Mouse (Mus musculus): ENCODE measurements around the gene Gm16451. TPM values are rescaled to one million over a fixed set of nuclear protein-coding genes. Genes with fewer than 3 reads are reported as not detected.

Gene Gm16451
- not detected in 2 replicates for polyA plus RNA-seq (2012; rRNA removed)

GRCm38 (mm10) chr7:22118145-22118544, at the start of gene Gm16451:
Gene Gm16451, minus strand, starts transcription at chr7:22118245.

DNA sequence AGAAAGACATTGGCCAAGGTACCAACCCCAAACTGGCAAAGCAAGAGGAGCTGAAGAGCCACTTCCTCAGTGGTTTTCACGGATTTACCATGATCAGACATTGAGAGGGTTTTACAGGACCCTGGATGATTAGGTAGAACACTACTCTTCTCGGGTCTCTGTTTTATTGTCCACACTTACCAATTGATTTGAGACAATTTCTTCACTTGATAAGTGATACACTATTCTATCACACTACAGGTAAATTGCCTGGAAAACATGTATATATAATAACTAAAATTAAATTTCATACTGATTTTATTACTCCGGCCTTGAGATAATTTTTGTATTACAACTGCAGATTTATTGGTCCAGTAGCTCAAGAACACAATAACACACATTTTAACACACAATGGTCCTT, 45.9 kb upstream of the Gm16451 start, which contains the start of gene Vmn1r142:
Gene Vmn1r142 (minus strand): TSS at position 101 of the 400 bp plus-strand sequence.

DNA sequence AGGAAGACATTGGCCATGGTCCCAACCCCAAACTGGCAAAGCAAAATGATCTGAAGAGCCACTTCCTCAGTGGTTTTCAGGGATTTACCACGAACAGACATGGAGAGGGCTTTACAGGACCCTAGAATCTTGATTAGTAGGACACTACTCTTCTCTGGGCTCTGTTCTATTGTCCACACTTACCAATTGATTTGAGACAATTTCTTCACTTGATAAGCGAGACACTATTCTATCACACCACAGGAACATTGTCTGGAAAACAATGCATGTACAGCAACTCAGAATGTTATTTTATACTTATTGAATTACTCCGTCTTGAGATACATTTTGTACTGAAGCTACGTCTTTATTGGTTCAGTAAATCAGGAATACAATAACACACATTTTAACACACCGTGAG, 16.6 kb upstream of the Gm16451 start, which contains the start of gene Gm10666:
Gene Gm10666 (minus strand): TSS at position 101 of the 400 bp plus-strand sequence.

GRCm38 (mm10) chr7:22068757-22069156, 49.3 kb downstream of the Gm16451 start, which contains the start of gene Vmn1r139:
Gene Vmn1r139, plus strand, starts transcription at chr7:22069057.

Other genes with a start within 250 kb of the Gm16451 start
- not detected in 2 replicates for gene Gm5891, start 197.0 kb downstream of the Gm16451 start, polyA plus RNA-seq (2012; rRNA removed)
- not detected in 2 replicates for gene Vmn1r137, start 123.7 kb downstream of the Gm16451 start, polyA plus RNA-seq (2012; rRNA removed)
- not detected in 2 replicates for gene Vmn1r138, start 89.3 kb downstream of the Gm16451 start, polyA plus RNA-seq (2012; rRNA removed)
- gene Gm6176, start 61.9 kb downstream of the Gm16451 start, polyA plus RNA-seq (2012; rRNA removed), result not detected in 2 replicates
- gene Vmn1r139, start 49.2 kb downstream of the Gm16451 start, polyA plus RNA-seq (2012; rRNA removed), result not detected in 2 replicates
- gene Gm10666, start 16.5 kb upstream of the Gm16451 start, polyA plus RNA-seq (2012; rRNA removed), result not detected in 2 replicates
- not detected in 2 replicates for gene Vmn1r142, start 45.8 kb upstream of the Gm16451 start, polyA plus RNA-seq (2012; rRNA removed)
- gene Vmn1r143, start 71.1 kb upstream of the Gm16451 start, polyA plus RNA-seq (2012; rRNA removed), result not detected in 2 replicates
- gene Gm8653, start 83.0 kb upstream of the Gm16451 start, polyA plus RNA-seq (2012; rRNA removed), result not detected in 2 replicates
- not detected in 2 replicates for gene Gm8453, start 111.2 kb upstream of the Gm16451 start, polyA plus RNA-seq (2012; rRNA removed)
- not detected in 2 replicates for gene Gm4187, start 211.5 kb upstream of the Gm16451 start, polyA plus RNA-seq (2012; rRNA removed)

Measured in liver, embryonic 14 days (tissue).